Mouse (Mus musculus) cerebellum, adult 8-10 months (tissue): ENCODE measurements at regions not wholly inside any gene's neighbourhood (a gene's known extent, or its start where the extent isn't known, plus 50 kb on each side); places are given as distances from the start of the nearest gene placed in this dataset.

Experiments used
- DNase-seq: peaks from one replicate; pipeline ENCODE4 v3.0.0; 2022

DNA sequence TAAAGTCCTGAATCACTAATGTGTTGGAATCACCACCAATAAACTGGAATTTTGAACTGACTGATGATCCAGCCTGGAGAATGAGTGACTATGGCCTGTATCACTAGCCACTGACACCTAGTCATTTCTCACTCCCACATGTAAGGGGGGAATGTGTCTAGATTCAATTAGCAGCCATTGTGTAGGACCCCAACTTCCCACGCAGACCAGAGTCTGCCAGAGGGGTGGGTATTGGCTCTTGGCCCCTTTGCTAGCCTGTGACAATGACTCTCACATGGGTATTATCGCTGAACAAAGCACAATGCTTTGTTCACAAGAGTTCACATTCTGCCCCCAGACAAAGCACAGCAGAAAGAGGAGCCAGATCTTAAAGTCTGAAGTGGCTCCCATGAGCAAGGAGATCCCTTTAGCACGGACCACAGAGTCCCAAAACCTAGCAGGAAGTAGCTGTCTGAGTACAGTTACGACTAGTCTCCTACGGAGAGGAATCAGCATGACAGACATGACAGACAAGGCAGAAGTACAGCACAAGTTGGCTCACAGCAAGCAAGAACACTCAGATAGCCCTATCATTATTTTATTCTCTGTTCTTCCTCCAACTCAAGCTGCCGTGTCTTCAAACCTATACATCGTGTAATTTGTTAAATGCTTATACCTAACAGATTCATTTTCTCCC is 130.0 kb upstream of the Foxq1 start:
- no peak for DNase-seq

DNA sequence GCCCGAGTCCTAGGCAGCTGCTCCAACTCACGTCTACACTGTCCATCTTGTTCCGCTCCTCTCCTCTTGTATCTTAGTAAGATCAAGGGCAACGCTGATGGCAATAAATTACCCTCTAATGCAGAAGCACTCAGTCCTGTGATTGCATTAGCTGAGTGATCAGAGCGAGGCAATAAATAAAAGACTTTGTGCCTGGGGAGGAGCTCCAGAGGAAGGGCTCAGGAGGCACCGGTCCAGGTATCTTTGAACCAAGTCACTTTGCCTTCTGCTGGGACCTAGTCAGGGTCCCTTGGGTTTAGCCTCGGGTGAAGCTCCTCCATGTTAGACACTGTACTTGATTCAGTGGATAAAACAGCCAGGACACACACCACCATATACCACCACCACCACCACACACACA is 119.5 kb upstream of the Foxq1 start:
- DNase-seq = no peak

DNA sequence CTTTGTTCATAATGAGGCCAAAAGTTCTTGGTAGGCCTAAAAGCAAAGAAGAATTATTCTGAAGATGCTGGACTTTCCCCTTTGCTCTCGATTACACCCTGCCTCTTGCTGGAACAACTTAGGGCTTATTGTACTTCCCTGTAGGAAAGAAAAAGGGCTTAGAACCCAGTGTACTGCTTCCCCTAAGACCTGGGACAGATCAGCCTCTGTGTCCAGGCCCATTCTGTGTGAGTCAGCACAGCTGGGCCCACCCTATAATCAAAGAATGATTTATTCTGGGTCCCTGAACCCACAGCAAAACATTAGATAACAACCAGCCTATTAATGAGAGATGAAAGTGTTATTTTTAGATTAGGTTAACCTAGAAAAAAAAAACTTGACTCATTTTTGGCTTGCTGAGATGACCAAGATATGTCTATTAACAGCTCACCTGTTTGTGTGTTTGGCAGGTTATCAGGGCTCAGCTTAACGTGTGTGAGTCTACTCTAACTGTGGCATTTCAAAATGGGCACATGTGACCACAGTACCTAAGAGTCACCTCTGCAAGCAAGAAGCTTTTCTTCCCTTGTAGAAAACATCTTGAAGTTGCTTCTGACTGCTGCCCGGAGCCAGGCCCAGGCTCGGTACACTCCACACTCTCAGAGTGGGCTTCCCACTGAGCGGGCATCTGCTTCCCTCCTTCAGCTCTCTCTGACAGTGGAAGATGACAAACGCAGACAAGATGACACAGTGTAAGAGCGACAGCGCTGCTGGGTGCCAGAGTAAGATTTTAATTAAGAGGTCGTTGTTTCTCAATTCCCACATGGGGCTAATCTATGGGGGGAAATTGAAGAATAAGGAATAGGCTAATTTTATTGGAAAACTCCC is 115.9 kb upstream of the Foxq1 start:
- DNase-seq = peak; percentile 18

- DNase-seq = no peak
Observed at GRCm38 (mm10) chr13:31458883-31459282, 97.1 kb upstream of the Foxq1 start.

GRCm38 (mm10) chr13:31465141-31465540 is 90.8 kb upstream of the Foxq1 start:
- no peak for DNase-seq

GRCm38 (mm10) chr13:31465711-31466110 is 90.2 kb upstream of the Foxq1 start:
- no peak for DNase-seq

- no peak for DNase-seq
Observed at GRCm38 (mm10) chr13:31468131-31468530, 87.8 kb upstream of the Foxq1 start.

GRCm38 (mm10) chr13:31468983-31469382 is 87.0 kb upstream of the Foxq1 start:
- no peak for DNase-seq

DNA sequence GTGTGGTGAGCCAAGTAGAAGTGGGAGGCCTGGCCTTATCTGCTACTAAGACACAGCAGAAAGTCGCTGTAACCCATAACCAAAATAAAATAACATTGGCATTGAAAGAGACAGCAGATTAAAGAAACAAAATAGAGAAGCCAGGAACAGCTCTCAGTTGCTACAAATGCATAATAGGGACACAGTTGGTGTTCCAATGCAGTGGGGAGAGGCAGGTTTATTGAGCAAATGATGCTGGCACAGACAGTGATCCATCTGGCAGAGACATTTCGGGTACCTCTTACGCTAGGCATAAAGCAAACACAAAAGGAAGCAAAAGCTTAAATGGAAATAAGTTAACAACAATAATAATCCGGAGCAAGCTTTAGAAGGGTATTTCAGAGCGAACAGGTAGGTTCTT is 83.6 kb upstream of the Foxq1 start:
- DNase-seq = no peak

GRCm38 (mm10) chr13:31472804-31473203 is 83.1 kb upstream of the Foxq1 start:
- DNase-seq = no peak

GRCm38 (mm10) chr13:31473275-31473674 is 82.7 kb upstream of the Foxq1 start:
- no peak for DNase-seq

DNA sequence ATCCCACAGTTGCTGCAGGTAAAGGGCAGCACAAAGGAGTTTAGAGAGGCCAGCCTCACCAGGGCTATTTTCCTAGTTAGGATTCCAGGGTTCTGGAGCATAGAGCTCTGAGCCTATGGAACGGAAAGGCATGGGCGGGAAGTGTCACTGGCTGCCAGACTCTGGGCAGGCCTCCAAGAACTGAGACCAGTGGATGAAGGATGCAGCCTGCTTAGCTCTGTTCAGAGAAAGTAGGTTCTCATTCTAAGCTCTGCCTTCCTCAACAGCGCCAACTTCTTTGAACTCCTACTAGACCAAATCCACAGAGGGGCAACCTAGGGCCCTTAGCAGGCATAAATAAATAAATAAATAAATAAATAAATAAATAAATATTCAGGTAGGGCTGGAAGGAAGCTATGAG is 80.1 kb upstream of the Foxq1 start:
- no peak for DNase-seq

DNA sequence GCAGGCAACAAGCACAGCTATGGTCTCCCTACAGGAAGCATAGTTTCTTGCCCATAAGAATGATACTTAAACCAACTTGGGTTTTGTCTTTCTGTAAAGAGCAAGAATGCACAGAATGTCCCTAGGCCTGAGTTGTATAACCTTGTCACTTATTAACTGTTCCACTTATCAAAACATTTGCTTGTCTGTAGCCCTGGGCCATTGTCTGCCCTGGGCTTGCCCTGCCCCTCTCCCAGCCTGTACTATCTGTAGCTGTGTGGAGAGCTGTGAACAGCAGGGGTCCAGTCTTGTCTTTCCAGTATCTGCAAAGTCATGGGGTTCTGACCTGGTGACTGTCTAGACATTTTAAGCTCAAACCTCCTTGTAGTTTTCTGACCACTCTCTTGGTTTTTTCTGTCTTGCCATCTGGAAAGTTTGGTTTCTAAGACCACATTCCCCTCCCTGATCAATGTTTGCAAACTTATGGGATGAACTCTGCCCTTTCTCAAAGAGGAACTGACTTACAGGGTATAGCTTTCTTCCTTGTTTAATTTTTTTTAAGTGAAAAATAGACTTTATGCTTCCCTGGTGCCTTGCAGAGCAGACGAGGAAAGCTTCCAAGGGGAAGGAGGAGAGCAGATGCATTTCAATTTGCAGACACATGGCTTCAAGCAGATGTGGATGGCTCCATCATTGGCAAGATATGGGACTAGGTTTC is 78.6 kb upstream of the Foxq1 start:
- DNase-seq = no peak

- DNase-seq = no peak
Observed at GRCm38 (mm10) chr13:31481105-31481844, 74.7 kb upstream of the Foxq1 start.

- no peak for DNase-seq
Observed at GRCm38 (mm10) chr13:31486373-31486772, 69.6 kb upstream of the Foxq1 start.

- DNase-seq = no peak
Observed at GRCm38 (mm10) chr13:31488186-31488585, 67.7 kb upstream of the Foxq1 start.

DNA sequence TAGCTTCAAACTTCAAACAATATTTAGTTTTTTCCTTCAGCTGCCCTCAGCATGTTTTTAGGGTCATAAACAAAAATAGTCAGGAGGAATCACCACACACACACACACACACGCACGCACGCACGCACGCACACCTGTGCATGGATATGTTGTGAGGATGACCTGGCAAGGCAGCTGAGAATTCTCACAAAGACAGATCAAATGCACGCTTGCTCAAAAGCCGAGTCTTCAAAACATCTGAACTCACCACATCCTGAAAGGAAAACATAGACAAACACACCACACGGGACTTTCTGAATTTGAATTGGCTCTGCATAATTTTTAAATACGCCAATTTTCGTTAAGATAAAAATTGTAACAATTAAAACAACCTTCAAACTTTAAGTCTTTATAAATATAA is 52.7 kb upstream of the Foxq1 start:
- no peak for DNase-seq

- no peak for DNase-seq
Observed at GRCm38 (mm10) chr13:31503832-31504231, 52.1 kb upstream of the Foxq1 start.

GRCm38 (mm10) chr13:31504316-31504715 is 51.6 kb upstream of the Foxq1 start:
- DNase-seq = no peak

DNA sequence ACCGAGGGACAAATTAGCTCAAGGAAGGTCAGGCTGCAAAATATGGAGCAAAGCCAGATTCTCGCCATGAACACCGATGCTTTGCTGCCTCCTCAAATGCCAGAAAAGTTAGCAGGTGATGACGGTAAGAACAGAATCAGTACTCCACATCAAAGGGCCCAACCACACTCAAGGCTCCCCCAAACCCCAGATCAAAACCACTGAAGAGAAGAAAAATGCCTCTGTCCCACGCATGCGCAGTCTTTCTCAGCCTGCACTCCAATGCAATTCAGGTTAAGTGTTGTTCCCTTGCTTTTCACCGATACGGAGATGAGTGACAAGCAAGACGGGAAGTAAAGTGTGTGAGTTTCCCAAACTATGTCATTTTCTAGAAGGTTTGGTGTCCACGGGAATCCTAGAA is 50.5 kb upstream of the Foxq1 start:
- DNase-seq = no peak
